Mouse (Mus musculus) MEL (cell line): Measurements from ENCODE around the gene Psme2. TPM values are rescaled to one million over a fixed set of nuclear protein-coding genes. Genes with fewer than 3 reads are reported as not detected.
A peak's percentile ranks its signal among the peaks of the same experiment; 100 is the strongest.

Experiments
- DNase-seq: peaks from one replicate; pipeline ENCODE4 v3.0.0; 2011; ENCODE audit warnings: low read depth, low spot score
- H3K27ac ChIP-seq: 2 replicates; pipeline ENCODE4 v1.5.1; 2012; ENCODE audit warnings: low read depth, mild to moderate bottlenecking, control low read depth, low read length, moderate library complexity; ENCODE audit not compliant: control insufficient read depth
- H3K27me3 ChIP-seq, 2 experiments: fragments of 150-350 bp in 1 of 2; sonication (generic) in 1 of 2; 2 replicates each; pipeline ENCODE4 v1.6.1; 2012; ENCODE audit warnings: low read length in 2 of 2, mild to moderate bottlenecking in 2 of 2, improper control_type of control experiment in 1 of 2, moderate library complexity in 1 of 2; ENCODE audit not compliant: insufficient read depth in 2 of 2, control insufficient read depth in 1 of 2
- H3K36me3 ChIP-seq, 2 experiments: 2 replicates each; pipeline ENCODE4 v1.6.1; 2012 to 2014; ENCODE audit warnings: low read length in 2 of 2, improper control_type of control experiment in 1 of 2, inconsistent platforms in 1 of 2, mild to moderate bottlenecking in 1 of 2; ENCODE audit not compliant: insufficient read depth in 2 of 2, control insufficient read depth in 1 of 2
- H3K4me1 ChIP-seq, 2 experiments: fragments of 150-350 bp in 1 of 2; sonication (generic) in 1 of 2; 2 replicates each; pipeline ENCODE4 v1.6.1; 2012; ENCODE audit warnings: low read length in 2 of 2, improper control_type of control experiment in 1 of 2, mild to moderate bottlenecking in 1 of 2; ENCODE audit not compliant: insufficient read depth in 2 of 2, control insufficient read depth in 1 of 2
- H3K4me3 ChIP-seq, 2 experiments: fragments of 150-350 bp in 1 of 2; sonication (generic) in 1 of 2; 2 replicates each; pipeline ENCODE4 v1.5.1; 2012; ENCODE audit warnings: low read depth in 2 of 2, low read length in 2 of 2, mild to moderate bottlenecking in 2 of 2, moderate library complexity in 2 of 2, control low read depth in 1 of 2, improper control_type of control experiment in 1 of 2; ENCODE audit not compliant: control insufficient read depth in 1 of 2, insufficient read depth in 1 of 2
- H3K79me2 ChIP-seq: 2 replicates; pipeline ENCODE4 v1.6.1; 2012; ENCODE audit warnings: mild to moderate bottlenecking, low read length, moderate library complexity; ENCODE audit not compliant: control insufficient read depth, poor library complexity, insufficient read depth
- H3K9ac ChIP-seq: 2 replicates; pipeline ENCODE4 v1.6.1; 2012; ENCODE audit warnings: low read depth, mild to moderate bottlenecking, control low read depth, low read length, moderate library complexity; ENCODE audit not compliant: control insufficient read depth, poor library complexity, severe bottlenecking
- H3K9me3 ChIP-seq: fragments of 150-350 bp; sonication (generic); replicated peaks from 2 replicates; pipeline ENCODE4 v1.6.1; 2012; ENCODE audit warnings: mild to moderate bottlenecking, low read length, improper control_type of control experiment, moderate library complexity; ENCODE audit not compliant: insufficient read depth
- BHLHE40 ChIP-seq: IDR thresholded peaks from 2 replicates; pipeline ENCODE4 v1.6.1; 2012; ENCODE audit warnings: low read depth, mild to moderate bottlenecking, inconsistent platforms, low read length, improper control_type of control experiment, borderline replicate concordance
- CHD1 ChIP-seq: IDR thresholded peaks from 2 replicates; pipeline ENCODE4 v1.6.1; 2012; ENCODE audit warnings: low read depth, mild to moderate bottlenecking, inconsistent platforms, low read length, improper control_type of control experiment
- CHD2 ChIP-seq: IDR thresholded peaks from 2 replicates; pipeline ENCODE4 v1.6.1; 2011; ENCODE audit warnings: low read length, improper control_type of control experiment
- CTCF ChIP-seq, 3 experiments: IDR thresholded peaks in 2 of 3; conservative IDR thresholded peaks in 1 of 3; 2 replicates each; pipeline ENCODE4 v1.5.1; 2011 to 2012; ENCODE audit warnings: low read length in 3 of 3, low read depth in 2 of 3, mild to moderate bottlenecking in 2 of 3, improper control_type of control experiment in 1 of 3, inconsistent platforms in 1 of 3, mixed read lengths in 1 of 3, moderate library complexity in 1 of 3; ENCODE audit not compliant: control insufficient read depth in 1 of 3, insufficient read depth in 1 of 3, poor library complexity in 1 of 3, severe bottlenecking in 1 of 3
- E2F4 ChIP-seq: IDR thresholded peaks from 2 replicates; pipeline ENCODE4 v1.6.1; 2011; ENCODE audit warnings: low read depth, low read length, improper control_type of control experiment, borderline replicate concordance
- EP300 ChIP-seq, 2 experiments: IDR thresholded peaks; 2 replicates each; pipeline ENCODE4 v1.6.1; 2011; ENCODE audit warnings: improper control_type of control experiment in 2 of 2, low read length in 2 of 2, low read depth in 1 of 2, mild to moderate bottlenecking in 1 of 2
- ETS1 ChIP-seq: IDR thresholded peaks from 2 replicates; pipeline ENCODE4 v1.6.1; 2012; ENCODE audit warnings: low read depth, mild to moderate bottlenecking, inconsistent platforms, low read length, improper control_type of control experiment, moderate library complexity
- GABPA ChIP-seq: IDR thresholded peaks from 2 replicates; pipeline ENCODE4 v1.6.1; 2012; ENCODE audit warnings: low read depth, mild to moderate bottlenecking, inconsistent platforms, low read length, improper control_type of control experiment, moderate library complexity
- GATA1 ChIP-seq: IDR thresholded peaks from 2 replicates; pipeline ENCODE4 v1.6.1; 2011; ENCODE audit warnings: low read depth, low read length, improper control_type of control experiment
- HCFC1 ChIP-seq: IDR thresholded peaks from 2 replicates; pipeline ENCODE4 v1.6.1; 2012; ENCODE audit warnings: low read depth, mild to moderate bottlenecking, inconsistent platforms, low read length, improper control_type of control experiment, moderate library complexity
- KAT2A ChIP-seq: conservative IDR thresholded peaks from 2 replicates; pipeline ENCODE4 v1.6.1; 2012; ENCODE audit warnings: low read depth, low read length, improper control_type of control experiment, inconsistent platforms
- MAX ChIP-seq: IDR thresholded peaks from 2 replicates; pipeline ENCODE4 v1.6.1; 2011; ENCODE audit warnings: low read length, improper control_type of control experiment
- MAZ ChIP-seq: IDR thresholded peaks from 2 replicates; pipeline ENCODE4 v1.6.1; 2012; ENCODE audit warnings: low read depth, mild to moderate bottlenecking, inconsistent platforms, low read length, improper control_type of control experiment
- MEF2A ChIP-seq: IDR thresholded peaks from 2 replicates; pipeline ENCODE4 v1.6.1; 2014; ENCODE audit warnings: low read depth, mild to moderate bottlenecking, inconsistent platforms, low read length, improper control_type of control experiment; ENCODE audit not compliant: poor library complexity, insufficient replicate concordance, severe bottlenecking; ENCODE audit errors: extremely low read depth
- MXI1 ChIP-seq: IDR thresholded peaks from 2 replicates; pipeline ENCODE4 v1.6.1; 2011; ENCODE audit warnings: mild to moderate bottlenecking, low read depth, low read length, improper control_type of control experiment
- MYB ChIP-seq: IDR thresholded peaks from 2 replicates; pipeline ENCODE4 v1.6.1; 2011; ENCODE audit warnings: mild to moderate bottlenecking, low read depth, low read length, improper control_type of control experiment
- MYC ChIP-seq: IDR thresholded peaks from 2 replicates; pipeline ENCODE4 v1.6.1; 2011; ENCODE audit warnings: low read depth, mild to moderate bottlenecking, low read length, improper control_type of control experiment, moderate library complexity
- NELFE ChIP-seq: IDR thresholded peaks from 2 replicates; pipeline ENCODE4 v1.6.1; 2011; ENCODE audit warnings: low read depth, low read length, improper control_type of control experiment
- NRF1 ChIP-seq: IDR thresholded peaks from 2 replicates; pipeline ENCODE4 v1.6.1; 2014; ENCODE audit warnings: low read depth, mild to moderate bottlenecking, inconsistent platforms, low read length, improper control_type of control experiment, moderate library complexity; ENCODE audit not compliant: poor library complexity, insufficient read depth, severe bottlenecking
- POLR2A ChIP-seq, 2 experiments: IDR thresholded peaks; 2 replicates each; pipeline ENCODE4 v1.6.1; 2011 to 2012; ENCODE audit warnings: low read length in 2 of 2, mild to moderate bottlenecking in 2 of 2, control low read depth in 1 of 2, improper control_type of control experiment in 1 of 2, low read depth in 1 of 2, moderate library complexity in 1 of 2; ENCODE audit not compliant: control insufficient read depth in 1 of 2, insufficient read depth in 1 of 2, poor library complexity in 1 of 2
- POLR2AphosphoS2 ChIP-seq: IDR thresholded peaks from 2 replicates; pipeline ENCODE4 v1.6.1; 2011; ENCODE audit warnings: low read length, improper control_type of control experiment
- POLR2AphosphoS5 ChIP-seq: IDR thresholded peaks from 2 replicates; pipeline ENCODE4 v1.6.1; 2012; ENCODE audit warnings: low read depth, borderline replicate concordance, mild to moderate bottlenecking, inconsistent platforms, low read length, moderate library complexity, mixed read lengths
- RAD21 ChIP-seq: IDR thresholded peaks from 2 replicates; pipeline ENCODE4 v1.6.1; 2011; ENCODE audit warnings: mild to moderate bottlenecking, low read depth, low read length, improper control_type of control experiment
- RCOR1 ChIP-seq: IDR thresholded peaks from 2 replicates; pipeline ENCODE4 v1.6.1; 2012; ENCODE audit warnings: low read depth, mild to moderate bottlenecking, inconsistent platforms, low read length, improper control_type of control experiment
- SIN3A ChIP-seq: IDR thresholded peaks from 2 replicates; pipeline ENCODE4 v1.6.1; 2012; ENCODE audit warnings: low read length, improper control_type of control experiment, inconsistent platforms
- SMC3 ChIP-seq: IDR thresholded peaks from 2 replicates; pipeline ENCODE4 v1.6.1; 2011; ENCODE audit warnings: low read depth, low read length, improper control_type of control experiment
- TAL1 ChIP-seq: IDR thresholded peaks from 2 replicates; pipeline ENCODE4 v1.6.1; 2012; ENCODE audit warnings: mild to moderate bottlenecking, inconsistent platforms, low read length, moderate library complexity, mixed read lengths
- TCF12 ChIP-seq: IDR thresholded peaks from 2 replicates; pipeline ENCODE4 v1.6.1; 2014; ENCODE audit warnings: low read depth, mild to moderate bottlenecking, inconsistent platforms, low read length, improper control_type of control experiment, moderate library complexity
- UBTF ChIP-seq: IDR thresholded peaks from 2 replicates; pipeline ENCODE4 v1.6.1; 2012; ENCODE audit warnings: low read depth, mild to moderate bottlenecking, inconsistent platforms, low read length, improper control_type of control experiment, moderate library complexity, borderline replicate concordance; ENCODE audit not compliant: insufficient read depth
- USF1 ChIP-seq: IDR thresholded peaks from 2 replicates; pipeline ENCODE4 v1.6.1; 2014; ENCODE audit warnings: low read depth, mild to moderate bottlenecking, inconsistent platforms, low read length, improper control_type of control experiment, moderate library complexity
- ZC3H11A ChIP-seq: IDR thresholded peaks from 2 replicates; pipeline ENCODE4 v1.6.1; 2012; ENCODE audit warnings: low read depth, mild to moderate bottlenecking, inconsistent platforms, low read length, improper control_type of control experiment
- ZKSCAN1 ChIP-seq: IDR thresholded peaks from 2 replicates; pipeline ENCODE4 v1.6.1; 2012; ENCODE audit warnings: low read depth, mild to moderate bottlenecking, inconsistent platforms, low read length, improper control_type of control experiment, moderate library complexity
- ZMIZ1 ChIP-seq: IDR thresholded peaks from 2 replicates; pipeline ENCODE4 v1.6.1; 2012; ENCODE audit warnings: low read depth, mild to moderate bottlenecking, inconsistent platforms, low read length, improper control_type of control experiment, moderate library complexity
- ZNF384 ChIP-seq: IDR thresholded peaks from 2 replicates; pipeline ENCODE4 v1.6.1; 2012; ENCODE audit warnings: low read depth, mild to moderate bottlenecking, inconsistent platforms, low read length, improper control_type of control experiment
- polyA plus RNA-seq, 2 experiments: library from polyadenylated mRNA; stranded (reverse) in 1 of 2; unstranded in 1 of 2; fragments of >175 nt in 1 of 2; fragments of >200 nt in 1 of 2; gene quantifications; 2 replicates each; pipeline versions ENCODE4 v1.2.1 to v1.2.4; 2012; ENCODE audit warnings: low replicate concordance in 2 of 2, low read depth in 1 of 2; ENCODE audit not compliant: insufficient read length in 2 of 2, insufficient read depth in 1 of 2, missing spikeins in 1 of 2
- total RNA-seq: library from RNA; depleted of rRNA; stranded (reverse); fragments of 300-350 nt; gene quantifications from 2 replicates; pipeline ENCODE4 v1.2.3, GENCODE M21; 2012

The Psme2 gene
- total and polyA plus RNA-seq, 3 experiments = 143 to 231 TPM; not detected in 1

DNA sequence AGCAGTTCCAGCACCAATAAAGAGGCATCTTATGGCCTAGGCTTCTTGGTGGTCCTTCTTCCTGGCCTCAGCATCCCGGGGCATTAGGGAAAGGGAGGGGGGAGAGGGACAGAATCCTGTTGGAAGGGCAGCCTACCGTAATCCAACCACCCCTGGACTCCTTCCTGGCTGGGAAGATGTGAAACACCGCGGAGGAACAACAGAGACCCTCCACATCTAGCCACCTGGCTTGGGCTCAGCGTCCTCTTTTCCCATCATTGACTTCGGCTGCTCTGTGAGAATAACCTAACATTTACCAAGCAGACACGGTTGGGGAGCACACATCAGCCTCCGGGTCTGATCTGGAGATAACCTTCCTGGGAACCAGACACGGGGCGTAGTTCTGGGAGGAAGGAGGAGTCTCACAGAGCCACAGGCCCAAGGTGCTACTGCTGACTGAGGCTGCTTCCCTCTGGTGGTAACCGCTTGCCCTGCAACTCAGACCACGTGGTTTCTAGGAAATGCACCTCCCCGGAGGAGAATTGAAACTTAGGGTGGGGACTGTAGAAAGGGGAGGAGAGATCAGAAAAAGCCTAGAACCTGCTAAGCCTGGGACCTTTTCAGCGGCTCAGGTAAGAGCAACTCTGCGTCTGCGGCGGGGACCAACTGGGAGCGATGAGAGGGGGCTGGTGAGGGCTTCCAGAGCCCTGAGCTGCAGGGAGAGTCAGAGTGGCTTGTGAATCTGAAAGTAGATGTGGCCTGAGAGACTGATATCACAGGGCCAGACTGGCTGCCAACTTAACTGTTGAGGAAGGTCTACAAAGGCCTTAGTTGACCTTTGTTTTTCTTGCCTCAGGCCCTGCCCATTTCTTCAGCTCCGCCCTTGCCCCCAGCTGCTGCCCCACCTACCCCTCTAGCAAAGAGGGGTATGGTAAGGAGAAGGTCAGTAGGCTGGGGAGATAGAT, 13.0 kb upstream of the Psme2 start:
- Histone ChIP-seq H3K27me3 (no peaks in the 10 kb centered on the region), H3K36me3 (peaks cover 0 to 12% of the 10 kb centered on the region in 2 experiments; a peak in 3 of 4 replicates), H3K4me1 (peaks cover 3 to 7% of the 10 kb centered on the region in 2 experiments; a peak in 2 of 4 replicates), H3K9me3 (no peaks in the 10 kb centered on the region), H3K4me3 (peak overlapping the region; percentile 54 to 84), H3K27ac (peak overlapping the region; percentile 73), H3K9ac (peak overlapping the region; percentile 65), H3K79me2 (no peaks in the 10 kb centered on the region)
- DNase-seq = peak; percentile 96
- TF ChIP-seq KAT2A (peak; percentile 15; the same call in 1 of the 2 replicates), NELFE (peak; percentile 51; the same call in 1 of the 2 replicates), CHD2 (no peak), POLR2AphosphoS2 (peak; percentile 97), CHD1 (no peak), GABPA (no peak), SMC3 (peak; percentile 77), ZC3H11A (0 out of 2 replicates have a peak, but pooled peaks have one; percentile 31), E2F4 (no peak), USF1 (peak; percentile 97), UBTF (0 out of 2 replicates have a peak, but pooled peaks have one; percentile 16), ETS1 (peak; percentile 58; the same call in 1 of the 2 replicates), POLR2AphosphoS5 (no peak), EP300 (IDR thresholded peaks at IDR 0.05; ENCODE audit: low read depth in 1 of 2, low read length in 2 of 2) (peak in 1 of 2 experiments; percentile 37; a peak in 2 of 4 replicates), MYB (no peak), SIN3A (peak; percentile 96), TAL1 (no peak), ZMIZ1 (peak; percentile 74; the same call in 1 of the 2 replicates), NRF1 (no peak), POLR2A (IDR thresholded peaks at IDR 0.05; ENCODE audit: control insufficient read depth in 1 of 2, insufficient read depth in 1 of 2, low read depth in 1 of 2, low read length in 2 of 2, poor library complexity in 1 of 2) (peak in 1 of 2 experiments; percentile 60; a peak in 2 of 4 replicates), ZKSCAN1 (no peak), MEF2A (no peak), GATA1 (peak; percentile 84), CTCF (IDR thresholded peaks at IDR 0.05 in 2 of 3, conservative IDR thresholded peaks at IDR 0.05 in 1 of 3; ENCODE audit: control insufficient read depth in 1 of 3, insufficient read depth in 1 of 3, low read depth in 2 of 3, low read length in 3 of 3, poor library complexity in 1 of 3, severe bottlenecking in 1 of 3) (peak; percentile 81 to 85 (median 84)), MYC (peak; percentile 99), RCOR1 (no peak), HCFC1 (peak; percentile 79), MXI1 (peak; percentile 98), MAX (peak; percentile 100), RAD21 (peak; percentile 54), ZNF384 (0 out of 2 replicates have a peak, but pooled peaks have one; percentile 22), TCF12 (no peak), BHLHE40 (0 out of 2 replicates have a peak, but pooled peaks have one; percentile 8), MAZ (peak; percentile 67; the same call in 1 of the 2 replicates)
